Mouse (Mus musculus) urinary bladder, postnatal 0 days (tissue): ENCODE data around the gene Aplp1. TPM values are rescaled to one million over a fixed set of nuclear protein-coding genes. Genes with fewer than 3 reads are reported as not detected.

Experiments
- polyA plus RNA-seq: library from polyadenylated mRNA; unstranded; fragments of >200 nt; fragmentation: Nextera tagmentation; extraction: Ambion mirVana; gene quantifications from 2 replicates; pipeline ENCODE4 v1.2.1, GENCODE M21; 2015

Gene Aplp1
- 8.7 and 9.1 TPM in 2 replicates for polyA plus RNA-seq

DNA sequence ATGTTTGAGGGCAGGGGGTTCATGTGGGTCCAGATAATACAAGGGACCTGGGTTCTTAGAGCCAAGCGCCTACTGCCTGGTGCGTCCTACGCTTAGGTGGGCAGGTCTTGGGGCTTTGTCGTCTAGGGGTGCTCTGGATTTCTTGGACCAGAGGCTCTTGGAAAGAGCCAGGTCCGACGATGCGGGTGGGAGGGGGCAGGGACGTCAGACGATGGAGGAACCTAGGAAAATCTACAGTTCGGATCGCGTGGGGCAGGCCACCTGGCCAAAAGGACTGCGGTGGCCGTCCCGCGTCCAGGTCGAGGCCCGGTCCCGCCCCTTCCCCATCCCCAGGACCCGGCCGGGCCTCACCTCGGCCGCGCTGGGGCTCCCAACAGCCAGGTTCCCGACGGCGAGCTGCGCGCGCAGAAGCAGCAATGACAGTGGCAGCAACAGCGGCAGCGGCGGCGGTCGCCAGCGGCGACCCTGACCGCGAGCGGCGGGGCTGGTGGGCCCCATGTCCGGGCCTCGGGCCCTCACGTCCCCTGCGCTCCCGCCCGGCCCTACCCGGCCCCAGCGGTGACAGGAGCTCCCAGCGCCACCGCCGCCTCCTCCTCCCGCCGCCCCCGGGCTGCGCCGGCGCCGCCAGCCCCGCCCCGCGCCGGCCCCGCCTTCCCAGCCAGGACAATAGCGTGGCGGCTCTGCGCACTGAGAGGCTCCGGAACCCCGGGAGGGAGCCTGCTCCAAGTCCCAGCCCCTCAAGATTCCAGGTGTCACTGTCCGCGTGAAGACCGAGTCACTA, at the start of gene Aplp1:
TSS of gene Aplp1 (minus strand) at position 565 of the 781 bp plus-strand sequence.

DNA sequence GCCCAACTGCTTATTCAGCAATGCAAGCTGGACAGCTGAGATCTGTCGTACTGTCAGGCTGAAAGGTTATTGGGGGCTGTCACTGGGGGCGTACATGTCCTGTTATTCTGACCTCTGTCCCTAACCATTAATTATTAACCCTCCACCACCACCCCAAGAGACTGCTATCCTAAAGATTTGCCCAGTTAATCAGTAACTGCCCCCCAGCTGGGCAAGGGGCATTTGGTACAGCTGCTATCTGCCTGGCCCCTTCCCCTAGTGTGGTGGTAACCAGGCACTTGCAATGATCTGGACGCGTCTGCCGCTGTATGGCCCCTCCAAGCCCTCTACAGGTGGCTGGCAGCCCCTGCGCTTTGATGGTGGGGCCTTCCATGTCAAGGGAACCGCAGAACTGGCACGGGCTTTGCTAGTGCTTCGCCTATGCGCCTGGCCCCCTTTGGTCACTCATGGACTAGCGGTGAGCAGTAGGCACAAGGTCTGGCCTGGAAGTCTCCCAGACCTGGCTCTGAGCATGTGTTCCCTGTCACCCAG, 48.1 kb upstream of the Aplp1 start, which contains the start of gene Prodh2:
TSS of gene Prodh2 (plus strand) at position 222 of the 531 bp plus-strand sequence.

GRCm38 (mm10) chr7:30457629-30458330, 12.4 kb upstream of the Aplp1 start, which contains the start of the genes Kirrel2 and Nphs1:
Kirrel2 (minus strand) TSS chr7:30457690.
Nphs1 (plus strand) TSS chr7:30458315.

GRCm38 (mm10) chr7:30421175-30421889, 24.0 kb downstream of the Aplp1 start, which contains the start of gene Nfkbid:
Nfkbid (plus strand) TSS chr7:30421732.

GRCm38 (mm10) chr7:30419561-30420499, 25.5 kb downstream of the Aplp1 start, which contains the start of gene Hcst:
Hcst (minus strand) TSS chr7:30419854.

DNA sequence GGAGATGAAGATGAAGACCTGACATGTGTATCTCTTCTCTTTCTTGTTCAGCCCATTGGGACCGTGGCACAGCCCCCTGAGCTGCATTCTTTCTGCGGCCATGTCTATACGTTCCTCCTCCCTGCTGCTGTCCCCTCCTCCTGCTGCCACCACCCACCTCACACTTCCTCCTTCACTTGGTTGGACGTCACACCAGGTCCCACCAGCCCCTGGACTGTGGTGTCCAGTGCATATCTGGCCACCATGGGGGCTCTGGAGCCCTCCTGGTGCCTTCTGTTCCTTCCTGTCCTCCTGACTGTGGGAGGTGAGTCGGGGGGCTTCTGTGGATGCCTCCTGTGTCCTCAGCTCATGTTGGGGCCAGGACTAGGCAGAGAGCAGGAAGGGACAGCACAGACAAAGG, 31.7 kb downstream of the Aplp1 start, which contains the start of gene Tyrobp:
TSS of gene Tyrobp (plus strand) at position 165 of the 400 bp plus-strand sequence.

Other genes with a start within 250 kb of the Aplp1 start
- gene Capns1, start 246.7 kb downstream of the Aplp1 start, polyA plus RNA-seq, result 152 and 156 TPM in 2 replicates
- 74.1 and 98.9 TPM in 2 replicates for gene Polr2i, start 213.6 kb downstream of the Aplp1 start, polyA plus RNA-seq
- gene Tbcb, start 213.3 kb downstream of the Aplp1 start, polyA plus RNA-seq, result 151 and 152 TPM in 2 replicates
- not detected in 2 replicates for gene Ovol3, start 209.8 kb downstream of the Aplp1 start, polyA plus RNA-seq
- 0.35 and 0.42 TPM in 2 replicates for gene Thap8, start 165.4 kb downstream of the Aplp1 start, polyA plus RNA-seq
- gene Wdr62, start 165.1 kb downstream of the Aplp1 start, polyA plus RNA-seq, result 1.8 and 3.0 TPM in 2 replicates
- gene Clip3, start 153.8 kb downstream of the Aplp1 start, polyA plus RNA-seq, result 13.0 and 13.9 TPM in 2 replicates
- 44.3 and 50.6 TPM in 2 replicates for gene Alkbh6, start 136.8 kb downstream of the Aplp1 start, polyA plus RNA-seq
- gene Syne4, start 130.7 kb downstream of the Aplp1 start, polyA plus RNA-seq, result 3.8 and 4.1 TPM in 2 replicates
- gene E130208F15Rik, start 123.8 kb downstream of the Aplp1 start, polyA plus RNA-seq, result not detected in 2 replicates
- gene Sdhaf1, start 121.6 kb downstream of the Aplp1 start, polyA plus RNA-seq, result 15.7 and 16.6 TPM in 2 replicates
- gene Lrfn3, start 82.8 kb downstream of the Aplp1 start, polyA plus RNA-seq, result 2.8 and 3.7 TPM in 2 replicates
- gene Tyrobp, start 31.8 kb downstream of the Aplp1 start, polyA plus RNA-seq, result 74.3 and 230 TPM in 2 replicates
- gene Hcst, start 25.7 kb downstream of the Aplp1 start, polyA plus RNA-seq, result 2.4 and 10.2 TPM in 2 replicates
- gene Nfkbid, start 23.8 kb downstream of the Aplp1 start, polyA plus RNA-seq, result 0.84 and 1.4 TPM in 2 replicates
- gene Kirrel2, start 12.2 kb upstream of the Aplp1 start, polyA plus RNA-seq, result not detected in 2 replicates
- 0.12 TPM in 1 of 2 replicates, not detected in the other for gene Nphs1, start 12.8 kb upstream of the Aplp1 start, polyA plus RNA-seq
- 0.21 and 0.36 TPM in 2 replicates for gene Prodh2, start 48.1 kb upstream of the Aplp1 start, polyA plus RNA-seq
- gene Arhgap33, start 89.5 kb upstream of the Aplp1 start, polyA plus RNA-seq, result 2.5 and 2.6 TPM in 2 replicates
- 391 and 404 TPM in 2 replicates for gene Hspb6, start 106.6 kb upstream of the Aplp1 start, polyA plus RNA-seq
- 3.2 and 3.9 TPM in 2 replicates for gene Proser3, start 106.8 kb upstream of the Aplp1 start, polyA plus RNA-seq
- 21.1 and 25.6 TPM in 2 replicates for gene Lin37, start 114.3 kb upstream of the Aplp1 start, polyA plus RNA-seq
- 69.5 and 73.2 TPM in 2 replicates for gene U2af1l4, start 117.8 kb upstream of the Aplp1 start, polyA plus RNA-seq
- gene Gm49396, start 117.8 kb upstream of the Aplp1 start, polyA plus RNA-seq, result 2.7 and 2.8 TPM in 2 replicates
- gene Psenen, start 118.1 kb upstream of the Aplp1 start, polyA plus RNA-seq, result 114 and 127 TPM in 2 replicates
- gene Igflr1, start 119.9 kb upstream of the Aplp1 start, polyA plus RNA-seq, result 1.1 and 1.6 TPM in 2 replicates
- gene Kmt2b, start 143.2 kb upstream of the Aplp1 start, polyA plus RNA-seq, result 4.8 TPM in 2 replicates
- 2.4 and 3.5 TPM in 2 replicates for gene Zbtb32, start 153.4 kb upstream of the Aplp1 start, polyA plus RNA-seq
- gene Upk1a, start 167.3 kb upstream of the Aplp1 start, polyA plus RNA-seq, result 1,486 and 1,535 TPM in 2 replicates
- 1,042 and 1,083 TPM in 2 replicates for gene Cox6b1, start 180.6 kb upstream of the Aplp1 start, polyA plus RNA-seq
- not detected in 2 replicates for gene Etv2, start 190.3 kb upstream of the Aplp1 start, polyA plus RNA-seq
- gene Rbm42, start 204.8 kb upstream of the Aplp1 start, polyA plus RNA-seq, result 87.7 and 91.8 TPM in 2 replicates
- 10.3 and 11.1 TPM in 2 replicates for gene Haus5, start 219.5 kb upstream of the Aplp1 start, polyA plus RNA-seq
- gene Pmis2, start 226.1 kb upstream of the Aplp1 start, polyA plus RNA-seq, result not detected in 2 replicates